Mouse (Mus musculus): Measurements from ENCODE around the gene Nme3. TPM values are rescaled to one million over a fixed set of nuclear protein-coding genes. Genes with fewer than 3 reads are reported as not detected.

Nme3 gene
- 22.1 and 25.2 TPM in 2 replicates for polyA plus RNA-seq (2015; fragmentation: Nextera tagmentation; extraction: Ambion mirVana)

GRCm38 (mm10) chr17:24896241-24896992, at the start of gene Nme3:
Gene Nme3, plus strand, starts transcription at chr17:24896500.

GRCm38 (mm10) chr17:24850065-24850772, 46.1 kb upstream of the Nme3 start, which contains the start of gene Fahd1:
Gene Fahd1, minus strand, starts transcription at chr17:24850364.

GRCm38 (mm10) chr17:24865776-24866175, 30.5 kb upstream of the Nme3 start, which contains the start of gene Igfals:
Gene Igfals, plus strand, starts transcription at chr17:24865997.

GRCm38 (mm10) chr17:24886134-24886931, 10.0 kb upstream of the Nme3 start, which contains the start of the genes Nubp2 and Spsb3:
Gene Nubp2, minus strand, starts transcription at chr17:24886349.
Gene Spsb3, plus strand, starts transcription at chr17:24886643.

GRCm38 (mm10) chr17:24894995-24895547, 1.2 kb upstream of the Nme3 start, which contains the start of the genes Eme2 and Mrps34:
Gene Eme2, minus strand, starts transcription at chr17:24895087.
Gene Mrps34, plus strand, starts transcription at chr17:24895116.

GRCm38 (mm10) chr17:24936259-24937237, 40.2 kb downstream of the Nme3 start, which contains the start of gene Mapk8ip3:
Gene Mapk8ip3, minus strand, starts transcription at chr17:24936977.

Other genes with a start within 250 kb of the Nme3 start
- gene Slc9a3r2, start 246.2 kb upstream of the Nme3 start, polyA plus RNA-seq (2015; fragmentation: Nextera tagmentation; extraction: Ambion mirVana) = 38.9 and 45.6 TPM in 2 replicates
- gene Npw, start 238.0 kb upstream of the Nme3 start, polyA plus RNA-seq (2015; fragmentation: Nextera tagmentation; extraction: Ambion mirVana) = not detected in 2 replicates
- gene Zfp598, start 226.8 kb upstream of the Nme3 start, polyA plus RNA-seq (2015; fragmentation: Nextera tagmentation; extraction: Ambion mirVana) = 9.0 and 11.7 TPM in 2 replicates
- 0.11 TPM in 1 of 2 replicates, not detected in the other for gene Syngr3, start 206.5 kb upstream of the Nme3 start, polyA plus RNA-seq (2015; fragmentation: Nextera tagmentation; extraction: Ambion mirVana)
- gene Gfer, start 200.3 kb upstream of the Nme3 start, polyA plus RNA-seq (2015; fragmentation: Nextera tagmentation; extraction: Ambion mirVana) = 33.2 and 39.3 TPM in 2 replicates
- 1.1 and 1.8 TPM in 2 replicates for gene Noxo1, start 200.3 kb upstream of the Nme3 start, polyA plus RNA-seq (2015; fragmentation: Nextera tagmentation; extraction: Ambion mirVana)
- 22.5 and 25.2 TPM in 2 replicates for gene Tbl3, start 188.8 kb upstream of the Nme3 start, polyA plus RNA-seq (2015; fragmentation: Nextera tagmentation; extraction: Ambion mirVana)
- not detected in 2 replicates for gene Rnf151, start 178.4 kb upstream of the Nme3 start, polyA plus RNA-seq (2015; fragmentation: Nextera tagmentation; extraction: Ambion mirVana)
- gene Rps2, start 178.4 kb upstream of the Nme3 start, polyA plus RNA-seq (2015; fragmentation: Nextera tagmentation; extraction: Ambion mirVana) = 829 and 862 TPM in 2 replicates
- gene Ndufb10, start 172.0 kb upstream of the Nme3 start, polyA plus RNA-seq (2015; fragmentation: Nextera tagmentation; extraction: Ambion mirVana) = 707 and 733 TPM in 2 replicates
- gene Rpl3l, start 168.7 kb upstream of the Nme3 start, polyA plus RNA-seq (2015; fragmentation: Nextera tagmentation; extraction: Ambion mirVana) = 47.3 and 64.3 TPM in 2 replicates
- gene Msrb1, start 159.9 kb upstream of the Nme3 start, polyA plus RNA-seq (2015; fragmentation: Nextera tagmentation; extraction: Ambion mirVana) = 52.7 and 59.6 TPM in 2 replicates
- gene Hs3st6, start 143.5 kb upstream of the Nme3 start, polyA plus RNA-seq (2015; fragmentation: Nextera tagmentation; extraction: Ambion mirVana) = 0.51 TPM in 1 of 2 replicates, not detected in the other
- not detected in 2 replicates for gene Meiob, start 92.2 kb upstream of the Nme3 start, polyA plus RNA-seq (2015; fragmentation: Nextera tagmentation; extraction: Ambion mirVana)
- gene Hagh, start 56.4 kb upstream of the Nme3 start, polyA plus RNA-seq (2015; fragmentation: Nextera tagmentation; extraction: Ambion mirVana) = 71.4 and 75.0 TPM in 2 replicates
- 28.0 and 28.6 TPM in 2 replicates for gene Fahd1, start 46.1 kb upstream of the Nme3 start, polyA plus RNA-seq (2015; fragmentation: Nextera tagmentation; extraction: Ambion mirVana)
- 0.42 and 6.3 TPM in 2 replicates for gene Igfals, start 30.5 kb upstream of the Nme3 start, polyA plus RNA-seq (2015; fragmentation: Nextera tagmentation; extraction: Ambion mirVana)
- 21.2 and 24.8 TPM in 2 replicates for gene Nubp2, start 10.2 kb upstream of the Nme3 start, polyA plus RNA-seq (2015; fragmentation: Nextera tagmentation; extraction: Ambion mirVana)
- gene Spsb3, start 9.9 kb upstream of the Nme3 start, polyA plus RNA-seq (2015; fragmentation: Nextera tagmentation; extraction: Ambion mirVana) = 36.7 and 37.8 TPM in 2 replicates
- gene Eme2, start 1.4 kb upstream of the Nme3 start, polyA plus RNA-seq (2015; fragmentation: Nextera tagmentation; extraction: Ambion mirVana) = 18.2 and 18.6 TPM in 2 replicates
- gene Mrps34, start 1.4 kb upstream of the Nme3 start, polyA plus RNA-seq (2015; fragmentation: Nextera tagmentation; extraction: Ambion mirVana) = 185 and 189 TPM in 2 replicates
- 11.9 and 12.0 TPM in 2 replicates for gene Mapk8ip3, start 40.5 kb downstream of the Nme3 start, polyA plus RNA-seq (2015; fragmentation: Nextera tagmentation; extraction: Ambion mirVana)
- gene Jpt2, start 64.2 kb downstream of the Nme3 start, polyA plus RNA-seq (2015; fragmentation: Nextera tagmentation; extraction: Ambion mirVana) = 20.1 and 26.9 TPM in 2 replicates
- 2.9 TPM in 2 replicates for gene Cramp1l, start 119.3 kb downstream of the Nme3 start, polyA plus RNA-seq (2015; fragmentation: Nextera tagmentation; extraction: Ambion mirVana)
- 3.8 and 4.4 TPM in 2 replicates for gene Ift140, start 119.6 kb downstream of the Nme3 start, polyA plus RNA-seq (2015; fragmentation: Nextera tagmentation; extraction: Ambion mirVana)
- gene Tmem204, start 187.1 kb downstream of the Nme3 start, polyA plus RNA-seq (2015; fragmentation: Nextera tagmentation; extraction: Ambion mirVana) = 13.6 and 14.9 TPM in 2 replicates
- 19.1 and 19.4 TPM in 2 replicates for gene Telo2, start 219.5 kb downstream of the Nme3 start, polyA plus RNA-seq (2015; fragmentation: Nextera tagmentation; extraction: Ambion mirVana)
- gene Ptx4, start 224.3 kb downstream of the Nme3 start, polyA plus RNA-seq (2015; fragmentation: Nextera tagmentation; extraction: Ambion mirVana) = 1.2 and 3.2 TPM in 2 replicates
- gene Clcn7, start 236.9 kb downstream of the Nme3 start, polyA plus RNA-seq (2015; fragmentation: Nextera tagmentation; extraction: Ambion mirVana) = 9.3 and 9.6 TPM in 2 replicates

All from skeletal muscle tissue, postnatal 0 days (tissue).